Mouse (Mus musculus): Measurements from ENCODE around the gene Hmgb1. TPM values are rescaled to one million over a fixed set of nuclear protein-coding genes. Genes with fewer than 3 reads are reported as not detected.

The Hmgb1 gene
- polyA plus RNA-seq, 2 experiments, result 577 to 1,456 TPM

DNA sequence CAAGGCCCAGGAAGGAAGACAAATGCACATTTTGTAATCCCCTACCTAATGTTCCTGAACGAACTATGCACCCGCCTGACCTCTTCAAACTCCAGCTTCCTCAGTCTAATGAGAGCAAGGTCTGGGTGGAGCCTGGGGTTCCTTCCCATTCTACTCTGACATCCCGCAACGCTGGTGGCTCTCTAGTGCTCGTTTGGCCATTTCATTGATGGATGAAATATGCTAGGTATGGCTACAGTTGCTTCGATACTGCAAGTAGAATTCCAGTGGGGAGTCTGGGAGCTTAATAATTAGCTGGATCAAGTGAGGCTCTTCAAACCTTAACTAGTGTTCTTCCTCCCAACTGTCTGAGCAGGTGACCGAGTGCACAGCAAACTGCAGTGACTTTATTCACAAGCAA lies 163.2 kb downstream of the Hmgb1 start:
- Histone ChIP-seq H3K27ac (replicated peaks; ENCODE audit: low read depth, low read length) (no peak overlapping the region), H3K4me1 (ENCODE audit: control insufficient read depth, insufficient read depth, low read length) (peaks cover 11% of the 10 kb centered on the region), H3K9me3 (ENCODE audit: control insufficient read depth, low read length) (no peaks in the 10 kb centered on the region), H3K9ac (ENCODE audit: low read depth, low read length, severe bottlenecking) (no peak overlapping the region), H3K36me3 (ENCODE audit: control insufficient read depth, insufficient read depth, low read length) (no peaks in the 10 kb centered on the region), H3K27me3 (ENCODE audit: control insufficient read depth, insufficient read depth, low read length) (no peaks in the 10 kb centered on the region), H3K4me2 (replicated peaks; ENCODE audit: low read depth, low read length, severe bottlenecking) (peak overlapping the region; percentile 15; the same call in 1 of the 2 replicates), H3K4me3 (replicated peaks; ENCODE audit: low read length) (no peak overlapping the region)
- no peak for DNase-seq (ENCODE audit: low spot score)
- TF ChIP-seq POLR2A (IDR thresholded peaks at IDR 0.05; ENCODE audit: borderline replicate concordance, extremely low read depth, insufficient read depth, insufficient read length), result no peak
- WGBS, result 53% methylated on average over 7 of the region's 7 CpGs
- no peak for ATAC-seq (ENCODE audit: low FRiP score, low read depth)

DNA sequence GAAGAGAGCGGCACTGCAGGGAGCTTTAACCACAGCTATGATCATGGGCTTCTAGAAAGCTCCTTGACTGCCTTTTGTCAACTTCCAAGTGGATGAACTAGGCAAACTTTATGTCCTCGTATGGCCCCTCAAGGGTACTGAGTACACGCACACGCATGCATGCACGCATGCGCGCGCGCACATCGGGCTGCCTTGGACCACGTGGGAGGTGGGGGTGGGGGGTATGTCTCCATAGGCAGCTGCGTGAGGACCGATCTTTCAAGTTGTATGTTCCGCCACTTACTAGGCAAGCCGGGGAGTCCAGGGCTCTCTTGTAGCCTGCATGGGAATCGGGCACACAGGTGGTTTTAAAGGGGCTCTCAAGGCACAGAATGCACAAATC lies 163.6 kb downstream of the Hmgb1 start:
- H3K4me3 ChIP-seq (replicated peaks; ENCODE audit: low read length), result no peak overlapping the region
- ATAC-seq (ENCODE audit: low FRiP score, low read depth), result no peak
- no peak overlapping the region for H3K27ac ChIP-seq (replicated peaks; ENCODE audit: low read depth, low read length)
- H3K36me3 ChIP-seq (ENCODE audit: control insufficient read depth, insufficient read depth, low read length), result no peaks in the 10 kb centered on the region
- H3K9me3 ChIP-seq (ENCODE audit: control insufficient read depth, low read length), result no peaks in the 10 kb centered on the region
- WGBS, result 75% methylated on average over 16 of the region's 16 CpGs
- no peak for TF ChIP-seq POLR2A (IDR thresholded peaks at IDR 0.05; ENCODE audit: borderline replicate concordance, extremely low read depth, insufficient read depth, insufficient read length)
- H3K4me2 ChIP-seq (replicated peaks; ENCODE audit: low read depth, low read length, severe bottlenecking), result peak overlapping the region; percentile 15; the same call in 1 of the 2 replicates
- H3K9ac ChIP-seq (ENCODE audit: low read depth, low read length, severe bottlenecking), result no peak overlapping the region
- DNase-seq (ENCODE audit: low spot score), result no peak
- peaks cover 14% of the 10 kb centered on the region for H3K4me1 ChIP-seq (ENCODE audit: control insufficient read depth, insufficient read depth, low read length)
- H3K27me3 ChIP-seq (ENCODE audit: control insufficient read depth, insufficient read depth, low read length), result no peaks in the 10 kb centered on the region

DNA sequence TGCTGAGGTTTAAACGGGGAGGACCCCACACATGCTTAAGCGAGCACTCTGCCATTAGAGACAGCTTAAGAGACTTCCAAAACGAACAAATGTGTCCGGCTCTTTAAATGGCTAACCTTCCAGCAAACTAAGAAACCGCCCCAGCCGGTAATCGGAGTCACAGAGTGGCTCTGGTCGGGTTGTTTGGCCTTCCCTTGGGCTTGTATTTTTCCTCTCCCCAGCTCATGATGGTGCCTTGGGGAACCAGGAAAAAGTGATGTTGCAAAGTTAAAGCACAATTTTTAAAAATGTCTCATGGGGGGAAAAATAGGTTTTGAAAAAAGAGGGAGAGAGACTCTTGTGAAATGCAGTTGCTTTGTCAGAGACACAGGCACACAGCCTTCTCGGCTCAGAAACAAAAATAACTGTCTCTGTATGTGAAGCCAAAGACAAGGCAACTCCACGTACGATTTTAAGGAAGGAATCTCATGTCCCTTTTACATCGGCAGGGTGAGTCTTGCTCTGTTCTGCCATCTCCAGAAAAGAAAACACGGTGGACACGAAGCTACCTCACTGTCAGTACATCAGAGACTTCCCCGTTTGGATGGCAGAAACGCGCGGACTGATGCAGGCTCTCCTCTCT lies 164.1 kb downstream of the Hmgb1 start:
- Histone ChIP-seq H3K9me3 (ENCODE audit: control insufficient read depth, low read length) (no peaks in the 10 kb centered on the region), H3K9ac (ENCODE audit: low read depth, low read length, severe bottlenecking) (no peak overlapping the region), H3K4me2 (replicated peaks; ENCODE audit: low read depth, low read length, severe bottlenecking) (peak overlapping the region; percentile 15; the same call in 1 of the 2 replicates), H3K36me3 (ENCODE audit: control insufficient read depth, insufficient read depth, low read length) (no peaks in the 10 kb centered on the region), H3K4me3 (replicated peaks; ENCODE audit: low read length) (no peak overlapping the region), H3K4me1 (ENCODE audit: control insufficient read depth, insufficient read depth, low read length) (peaks cover 14% of the 10 kb centered on the region), H3K27ac (replicated peaks; ENCODE audit: low read depth, low read length) (no peak overlapping the region), H3K27me3 (ENCODE audit: control insufficient read depth, insufficient read depth, low read length) (no peaks in the 10 kb centered on the region)
- ATAC-seq (ENCODE audit: low FRiP score, low read depth), result no peak
- WGBS, result 44% methylated on average over 18 of the region's 18 CpGs
- DNase-seq (ENCODE audit: low spot score), result no peak
- TF ChIP-seq POLR2A (IDR thresholded peaks at IDR 0.05; ENCODE audit: borderline replicate concordance, extremely low read depth, insufficient read depth, insufficient read length), result no peak

GRCm38 (mm10) chr5:149017666-149018415 lies 166.4 kb downstream of the Hmgb1 start:
- no peaks in the 10 kb centered on the region for H3K9me3 ChIP-seq (ENCODE audit: control insufficient read depth, low read length)
- no peak overlapping the region for H3K27ac ChIP-seq (replicated peaks; ENCODE audit: low read depth, low read length)
- DNase-seq (ENCODE audit: low spot score), result no peak
- TF ChIP-seq POLR2A (IDR thresholded peaks at IDR 0.05; ENCODE audit: borderline replicate concordance, extremely low read depth, insufficient read depth, insufficient read length), result no peak
- H3K36me3 ChIP-seq (ENCODE audit: control insufficient read depth, insufficient read depth, low read length), result no peaks in the 10 kb centered on the region
- no peak overlapping the region for H3K4me3 ChIP-seq (replicated peaks; ENCODE audit: low read length)
- peaks cover 25% of the 10 kb centered on the region for H3K4me1 ChIP-seq (ENCODE audit: control insufficient read depth, insufficient read depth, low read length)
- ATAC-seq (ENCODE audit: low FRiP score, low read depth), result no peak
- no peak overlapping the region for H3K4me2 ChIP-seq (replicated peaks; ENCODE audit: low read depth, low read length, severe bottlenecking)
- H3K27me3 ChIP-seq (ENCODE audit: control insufficient read depth, insufficient read depth, low read length), result no peaks in the 10 kb centered on the region
- 77% methylated on average over 3 of the region's 3 CpGs for WGBS
- H3K9ac ChIP-seq (ENCODE audit: low read depth, low read length, severe bottlenecking), result no peak overlapping the region

DNA sequence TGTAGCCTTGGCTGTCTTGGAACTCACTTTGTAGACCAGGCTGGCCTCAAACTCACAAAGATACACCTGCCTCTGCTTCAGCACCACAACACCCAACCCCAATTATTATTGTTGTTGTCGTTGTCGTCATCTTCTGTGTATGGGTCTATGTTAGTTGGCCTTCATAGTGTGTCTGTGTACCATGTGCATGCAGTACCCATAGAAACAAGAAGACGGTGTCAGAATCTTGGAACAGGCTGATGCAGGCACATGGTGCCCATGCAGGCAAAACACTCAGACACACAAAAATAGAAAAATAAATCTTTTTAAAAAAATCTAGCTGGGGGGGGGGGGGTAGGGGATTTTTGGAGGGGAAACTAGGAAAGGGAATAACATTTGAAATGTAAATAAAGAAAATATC lies 167.1 kb downstream of the Hmgb1 start:
- Histone ChIP-seq H3K9ac (ENCODE audit: low read depth, low read length, severe bottlenecking) (no peak overlapping the region), H3K4me3 (replicated peaks; ENCODE audit: low read length) (no peak overlapping the region), H3K36me3 (ENCODE audit: control insufficient read depth, insufficient read depth, low read length) (no peaks in the 10 kb centered on the region), H3K27me3 (ENCODE audit: control insufficient read depth, insufficient read depth, low read length) (no peaks in the 10 kb centered on the region), H3K9me3 (ENCODE audit: control insufficient read depth, low read length) (no peaks in the 10 kb centered on the region), H3K4me2 (replicated peaks; ENCODE audit: low read depth, low read length, severe bottlenecking) (no peak overlapping the region), H3K4me1 (ENCODE audit: control insufficient read depth, insufficient read depth, low read length) (peaks cover 25% of the 10 kb centered on the region), H3K27ac (replicated peaks; ENCODE audit: low read depth, low read length) (no peak overlapping the region)
- WGBS, result 96% methylated on average over 3 of the region's 3 CpGs
- ATAC-seq (ENCODE audit: low FRiP score, low read depth), result no peak
- no peak for DNase-seq (ENCODE audit: low spot score)
- TF ChIP-seq POLR2A (IDR thresholded peaks at IDR 0.05; ENCODE audit: borderline replicate concordance, extremely low read depth, insufficient read depth, insufficient read length), result no peak

All from limb, embryonic 14.5 days (tissue).